16 mouse cellular contexts compared by ENCODE assay signal in genomic region chr4:127442001-127442400, GRCm38 (mm10).
"Had no signal": no experiment of that assay in that cellular context is flagged by ENCODE, and none has a peak within 500 bp of the region (broad histone marks: within the 10 kb centered on the region; RNA-seq: fewer than 3 reads in every experiment).

No protein-coding gene starts in this region.

- H3K36me3 ChIP-seq: limb, embryonic 13.5 days; midbrain, embryonic 12.5 days; neural tube, embryonic 13.5 days; stomach, embryonic 15.5 days had no signal

- H3K27me3 ChIP-seq: midbrain, embryonic 12.5 days; neural tube, embryonic 13.5 days; stomach, embryonic 15.5 days had no signal

- H3K27ac ChIP-seq: kidney, postnatal 0 days; limb, embryonic 13.5 days; liver, embryonic 14.5 days; midbrain, embryonic 12.5 days; neural tube, embryonic 13.5 days; stomach, embryonic 15.5 days had no signal

- H3K9ac ChIP-seq: limb, embryonic 13.5 days; liver, embryonic 14.5 days; midbrain, embryonic 12.5 days; neural tube, embryonic 13.5 days; stomach, embryonic 15.5 days had no signal

- DNase-seq: kidney, adult 8-10 months; kidney, postnatal 36 days; layer of hippocampus, adult 9-11 months; lung, adult 18-20 months; retina, postnatal 1 day; thymus, adult 18-20 months; thymus, postnatal 14 days had no signal

- H3K4me3 ChIP-seq: limb, embryonic 13.5 days; midbrain, embryonic 12.5 days; neural tube, embryonic 13.5 days; stomach, embryonic 15.5 days had no signal

- H3K4me1 ChIP-seq: midbrain, embryonic 12.5 days; stomach, embryonic 15.5 days had no signal

- H3K4me2 ChIP-seq: limb, embryonic 13.5 days; midbrain, embryonic 12.5 days; neural tube, embryonic 13.5 days; stomach, embryonic 15.5 days had no signal

- ATAC-seq: inflammation-experienced regulatory T-cells, adult 6 months; intestine, postnatal 0 days; midbrain, embryonic 16.5 days had no signal

- H3K9me3 ChIP-seq: limb, embryonic 13.5 days; midbrain, embryonic 12.5 days; neural tube, embryonic 13.5 days; stomach, embryonic 15.5 days had no signal
